Mouse (Mus musculus) midbrain, embryonic 10.5 days (tissue): ENCODE results near the gene Mrps18c. TPM values are rescaled to one million over a fixed set of nuclear protein-coding genes. Genes with fewer than 3 reads are reported as not detected.

Experiments used
- DNase-seq: peaks from one replicate; pipeline ENCODE4 v3.0.0-alpha.2; 2017; ENCODE audit warnings: low spot score
- H3K27ac ChIP-seq: fragments of 300-500 bp; sonication (generic); replicated peaks from 2 replicates; pipeline ENCODE4 v1.5.1; 2016; ENCODE audit warnings: mild to moderate bottlenecking
- H3K27me3 ChIP-seq: fragments of 300-500 bp; sonication (generic); 2 replicates; pipeline ENCODE4 v1.6.1; 2016; ENCODE audit warnings: low read depth, mild to moderate bottlenecking; ENCODE audit not compliant: poor library complexity, severe bottlenecking
- H3K36me3 ChIP-seq: fragments of 300-500 bp; sonication (generic); 2 replicates; pipeline ENCODE4 v1.6.1; 2016; ENCODE audit warnings: mild to moderate bottlenecking, moderate library complexity
- H3K4me1 ChIP-seq: fragments of 300-500 bp; sonication (generic); 2 replicates; pipeline ENCODE4 v1.6.1; 2016
- H3K4me3 ChIP-seq: fragments of 300-500 bp; sonication (generic); 2 replicates; pipeline ENCODE4 v1.5.1; 2016; ENCODE audit warnings: mild to moderate bottlenecking, moderate library complexity
- H3K9me3 ChIP-seq: fragments of 300-500 bp; sonication (generic); replicated peaks from 2 replicates; pipeline ENCODE4 v1.6.1; 2016; ENCODE audit warnings: mild to moderate bottlenecking
- WGBS: fragments of 180-500 bp; shearing (Covaris S2); methylation state at CpG from one replicate; pipeline ENCODE4 v1.1.7; 2016; 5-methylcytosine and 5-hydroxymethylcytosine counted together
- polyA plus RNA-seq: library from polyadenylated mRNA; unstranded; fragments of >200 nt; fragmentation: Nextera tagmentation; extraction: Ambion mirVana; gene quantifications from 2 replicates; pipeline ENCODE4 v1.2.1, GENCODE M21; 2016

Gene Mrps18c
- polyA plus RNA-seq, 1 experiment from 2014 or later: 202 TPM

DNA sequence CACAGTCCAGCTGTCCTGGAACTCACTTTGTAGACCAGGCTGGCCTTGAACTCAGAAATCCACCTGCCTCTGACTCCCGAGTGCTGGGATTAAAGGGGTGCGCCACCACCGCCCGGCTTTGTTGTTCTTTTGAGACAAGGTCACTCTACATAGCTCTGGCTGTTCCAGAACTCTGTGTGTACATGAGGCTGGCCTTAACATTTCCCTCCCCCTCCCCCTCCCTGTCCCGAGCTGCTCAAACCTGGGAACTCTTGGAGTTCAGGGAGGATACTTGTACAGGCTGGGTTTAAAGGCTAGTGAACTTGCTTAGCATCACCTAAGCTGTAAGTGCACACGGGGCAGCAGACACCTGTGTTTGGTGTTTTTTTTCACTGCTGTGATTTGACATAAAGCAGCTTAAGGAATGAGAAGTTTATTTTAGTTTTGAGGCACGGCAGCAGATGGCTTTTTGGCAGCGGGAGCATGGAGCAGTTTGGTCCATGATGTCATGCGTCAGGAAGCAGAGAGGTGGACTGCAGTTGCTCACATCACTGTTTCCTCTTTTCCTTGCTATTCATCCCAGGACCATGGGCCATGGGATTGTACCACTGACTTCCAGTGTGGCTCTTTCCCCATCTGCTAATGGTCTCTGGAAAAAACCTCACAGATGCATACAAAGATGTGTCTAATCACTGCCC lies 37.6 kb downstream of the Mrps18c start:
- 79% methylated on average over 9 of the region's 9 CpGs for WGBS
- Histone ChIP-seq H3K36me3 (no peaks in the 10 kb centered on the region), H3K27me3 (no peaks in the 10 kb centered on the region), H3K4me3 (no peak overlapping the region), H3K4me1 (no peaks in the 10 kb centered on the region), H3K27ac (no peak overlapping the region), H3K9me3 (no peaks in the 10 kb centered on the region)
- DNase-seq: no peak

DNA sequence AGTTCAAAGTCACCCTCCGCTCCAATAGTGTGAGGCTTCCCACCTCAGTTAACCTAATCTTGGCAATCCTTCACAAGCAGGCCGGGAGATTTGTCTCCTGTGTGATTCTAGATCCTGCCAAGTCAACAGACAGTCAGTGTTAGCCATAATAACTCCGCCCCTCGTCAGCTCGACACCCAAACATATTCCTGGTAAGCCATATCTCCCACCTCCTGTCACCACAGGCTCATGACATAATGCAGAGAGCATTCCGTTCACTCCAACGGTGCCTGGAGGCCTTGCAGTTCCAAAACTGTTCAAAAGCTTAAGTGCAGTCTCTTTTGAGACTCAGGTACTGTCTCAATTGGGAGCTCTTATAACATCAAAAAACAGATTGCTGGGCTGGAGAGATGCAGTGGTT lies 39.5 kb downstream of the Mrps18c start:
- no peaks in the 10 kb centered on the region for H3K36me3 ChIP-seq
- H3K27ac ChIP-seq: no peak overlapping the region
- H3K4me1 ChIP-seq: no peaks in the 10 kb centered on the region
- no peak overlapping the region for H3K4me3 ChIP-seq
- 0 out of 2 replicates have a peak, but pooled peaks cover 5% of the 10 kb centered on the region for H3K9me3 ChIP-seq
- DNase-seq: no peak
- WGBS: 93% methylated on average over 7 of the region's 7 CpGs
- H3K27me3 ChIP-seq: no peaks in the 10 kb centered on the region

DNA sequence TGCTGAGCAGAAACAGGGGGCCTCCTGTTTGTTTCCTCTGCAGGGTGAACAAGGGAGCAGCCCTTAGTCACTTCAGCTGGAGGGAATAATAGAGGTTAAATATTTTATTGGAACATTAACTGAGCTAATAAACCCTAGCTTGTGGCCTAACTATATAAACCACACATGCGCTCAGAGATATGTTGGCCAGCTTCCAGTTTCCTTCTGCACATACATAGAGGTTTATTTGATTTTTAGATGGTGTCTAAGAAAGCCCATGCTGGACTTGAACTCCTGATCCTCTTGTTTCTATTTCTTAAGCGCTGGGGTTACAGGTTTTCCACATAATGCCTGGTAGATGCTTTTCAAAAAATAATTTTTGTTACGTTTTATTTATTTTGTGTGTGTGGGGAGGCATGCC lies 46.1 kb downstream of the Mrps18c start:
- no peak overlapping the region for H3K4me3 ChIP-seq
- H3K27me3 ChIP-seq: peaks cover 61% of the 10 kb centered on the region
- H3K4me1 ChIP-seq: peaks cover 23% of the 10 kb centered on the region
- H3K9me3 ChIP-seq: 0 out of 2 replicates have a peak, but pooled peaks cover 5% of the 10 kb centered on the region
- WGBS: 60% methylated on average over 3 of the region's 3 CpGs
- no peak overlapping the region for H3K27ac ChIP-seq
- no peak for DNase-seq
- no peaks in the 10 kb centered on the region for H3K36me3 ChIP-seq

DNA sequence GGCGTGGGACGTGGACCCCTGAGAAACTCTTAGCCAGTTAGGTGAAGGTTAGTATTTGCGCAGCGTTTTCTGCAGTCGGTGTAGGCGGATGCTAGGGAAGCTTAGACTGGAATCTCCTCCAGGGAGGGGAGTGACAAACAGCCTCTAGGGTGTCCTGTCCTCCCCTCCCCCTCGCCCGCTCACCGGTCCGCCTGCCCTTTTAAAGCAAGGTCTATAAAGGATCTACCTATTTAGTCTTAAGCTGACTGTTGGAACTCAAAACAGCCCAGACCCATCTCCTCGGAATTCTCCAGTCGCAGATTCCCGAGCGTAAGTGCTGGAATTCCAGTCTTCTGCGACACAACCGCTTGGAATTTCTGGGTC lies 47.0 kb downstream of the Mrps18c start, which contains the start of gene Gpat3:
TSS of gene Gpat3 (plus strand) at position 229 of the 363 bp plus-strand sequence.
- Histone ChIP-seq H3K9me3 (0 out of 2 replicates have a peak, but pooled peaks cover 5% of the 10 kb centered on the region), H3K27me3 (peaks cover 61% of the 10 kb centered on the region), H3K4me3 (peak within 1 kb of the TSS; percentile 78), H3K27ac (peak within 1 kb of the TSS; percentile 64; the same call in 1 of the 2 replicates), H3K4me1 (peaks cover 23% of the 10 kb centered on the region), H3K36me3 (no peaks in the 10 kb centered on the region)
- peak; percentile 60 for DNase-seq
- WGBS: under 1% methylated on average over 16 of the region's 16 CpGs

DNA sequence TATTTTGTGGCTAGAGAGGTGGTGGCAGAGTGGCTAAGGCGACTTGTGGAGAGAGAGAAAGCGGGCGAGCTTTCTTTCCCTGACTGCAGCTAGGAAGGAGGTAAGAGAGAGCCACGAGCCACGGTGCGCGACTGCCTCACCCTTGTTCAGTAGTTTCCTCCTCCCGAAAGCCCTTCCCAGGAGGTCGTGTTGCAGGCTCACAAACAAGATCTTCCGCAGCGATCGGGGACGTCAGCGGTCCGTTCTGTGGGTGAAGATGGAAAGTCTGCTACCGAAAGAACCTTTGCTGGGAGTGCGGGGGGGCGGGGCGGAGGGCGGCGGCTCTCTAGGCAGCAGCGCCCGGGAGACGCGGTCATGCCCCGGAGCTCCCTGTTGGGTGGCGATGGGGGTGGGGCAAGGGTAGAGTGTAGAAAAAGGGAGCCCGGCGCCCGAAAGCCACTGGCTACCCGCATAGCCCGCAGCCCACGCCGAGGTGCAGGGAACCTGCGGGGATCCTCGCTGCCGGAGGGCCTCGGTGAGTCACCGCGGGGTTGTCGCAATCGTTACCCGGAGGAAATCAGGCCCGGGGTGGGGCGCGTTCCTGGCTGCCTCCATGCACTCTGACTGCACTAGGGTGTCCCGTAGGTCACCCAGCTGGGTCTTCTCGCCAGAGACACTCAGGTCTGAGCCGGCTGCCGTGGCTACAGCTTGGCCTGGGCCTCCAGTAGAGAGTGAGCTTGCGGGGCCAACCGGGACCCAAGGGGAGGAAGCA lies 47.6 kb downstream of the Mrps18c start:
- peak overlapping the region; percentile 64; the same call in 1 of the 2 replicates for H3K27ac ChIP-seq
- H3K4me1 ChIP-seq: peaks cover 23% of the 10 kb centered on the region
- peak overlapping the region; percentile 78 for H3K4me3 ChIP-seq
- no peaks in the 10 kb centered on the region for H3K36me3 ChIP-seq
- H3K9me3 ChIP-seq: 0 out of 2 replicates have a peak, but pooled peaks cover 5% of the 10 kb centered on the region
- peaks cover 61% of the 10 kb centered on the region for H3K27me3 ChIP-seq
- DNase-seq: peak; percentile 66
- WGBS: under 1% methylated on average over 52 of the region's 52 CpGs

DNA sequence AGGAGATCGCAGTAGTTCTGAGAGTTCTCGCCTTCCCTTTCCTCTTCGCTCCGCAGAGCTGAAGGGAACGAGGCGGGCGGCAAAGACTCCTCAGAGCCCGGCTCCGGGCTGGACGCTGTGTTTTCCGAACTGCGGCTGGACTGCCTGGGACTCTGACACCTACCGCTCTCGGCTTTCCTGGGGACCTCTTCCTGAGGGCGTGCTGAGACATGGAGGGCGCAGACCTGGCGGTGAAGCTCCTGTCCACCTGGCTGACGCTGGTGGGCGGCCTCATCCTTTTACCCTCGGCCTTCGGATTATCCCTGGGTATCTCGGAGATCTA lies 48.1 kb downstream of the Mrps18c start:
- Histone ChIP-seq H3K27ac (peak overlapping the region; percentile 64; the same call in 1 of the 2 replicates), H3K36me3 (no peaks in the 10 kb centered on the region), H3K27me3 (peaks cover 61% of the 10 kb centered on the region), H3K4me3 (peak overlapping the region; percentile 78), H3K9me3 (0 out of 2 replicates have a peak, but pooled peaks cover 5% of the 10 kb centered on the region), H3K4me1 (peaks cover 23% of the 10 kb centered on the region)
- no peak for DNase-seq
- 1% methylated on average over 22 of the region's 22 CpGs for WGBS

DNA sequence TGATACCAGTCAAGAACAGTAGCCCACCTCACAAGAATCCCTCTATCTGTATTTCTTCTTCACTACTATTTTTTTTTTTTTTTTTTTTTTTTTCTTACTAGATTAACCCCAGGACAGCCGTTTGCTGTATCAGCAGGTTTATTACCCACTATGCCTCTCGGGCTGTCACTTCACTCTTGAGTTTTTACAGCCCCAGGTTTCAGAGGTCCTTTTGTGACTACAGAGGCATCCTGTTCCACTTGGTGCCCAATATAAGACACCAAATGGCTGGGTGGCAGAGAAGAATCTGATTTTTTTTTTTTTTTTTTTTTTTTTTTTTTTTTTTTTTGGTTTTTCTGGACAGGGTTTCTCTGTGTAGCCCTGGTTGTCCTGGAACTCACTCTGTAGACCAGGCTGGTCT lies 48.7 kb downstream of the Mrps18c start:
- no peaks in the 10 kb centered on the region for H3K36me3 ChIP-seq
- peaks cover 61% of the 10 kb centered on the region for H3K27me3 ChIP-seq
- WGBS: 9% methylated on average over 2 of the region's 2 CpGs
- H3K4me3 ChIP-seq: peak overlapping the region; percentile 78; the same call in 1 of the 2 replicates
- peaks cover 23% of the 10 kb centered on the region for H3K4me1 ChIP-seq
- DNase-seq: no peak
- no peak overlapping the region for H3K27ac ChIP-seq
- H3K9me3 ChIP-seq: 0 out of 2 replicates have a peak, but pooled peaks cover 4% of the 10 kb centered on the region

DNA sequence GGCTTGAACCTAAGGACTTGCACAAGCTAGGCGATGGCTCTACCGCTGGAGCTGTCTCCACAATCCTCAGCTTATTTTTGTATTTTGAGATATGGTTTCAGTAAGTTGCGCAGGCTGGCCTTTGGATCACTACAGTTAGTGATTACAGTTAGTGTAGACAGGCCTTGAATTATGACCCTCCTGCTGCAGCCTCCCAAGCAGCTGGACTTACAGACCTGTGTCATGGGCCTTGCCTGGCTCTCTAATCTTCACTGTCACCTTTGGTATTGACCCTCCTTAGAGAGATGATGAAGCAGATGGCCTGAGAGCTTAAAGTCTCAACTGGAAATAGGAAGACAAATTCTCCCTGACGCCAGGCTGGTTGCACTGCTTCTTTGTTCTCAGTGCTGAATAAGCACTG lies 55.5 kb downstream of the Mrps18c start:
- no peaks in the 10 kb centered on the region for H3K4me1 ChIP-seq
- no peak overlapping the region for H3K4me3 ChIP-seq
- WGBS: 93% methylated on average over 4 of the region's 4 CpGs
- no peak for DNase-seq
- no peak overlapping the region for H3K27ac ChIP-seq
- peaks cover 2% of the 10 kb centered on the region; the same call in 1 of the 2 replicates for H3K27me3 ChIP-seq
- no peaks in the 10 kb centered on the region for H3K36me3 ChIP-seq
- H3K9me3 ChIP-seq: no peaks in the 10 kb centered on the region

Other genes starting within 250 kb of the Mrps18c start
- gene Plac8, start 226.4 kb upstream of the Mrps18c start, polyA plus RNA-seq: 2.5 and 2.7 TPM in 2 replicates
- gene Coq2, start 123.5 kb upstream of the Mrps18c start, polyA plus RNA-seq: 54.9 and 58.2 TPM in 2 replicates
- 1.2 TPM in 2 replicates for gene Hpse, start 78.9 kb upstream of the Mrps18c start, polyA plus RNA-seq
- gene Helq, start within 50 bp of the Mrps18c start, polyA plus RNA-seq: 23.7 and 24.6 TPM in 2 replicates
- 30.5 and 32.3 TPM in 2 replicates for gene Abraxas1, start 22.3 kb downstream of the Mrps18c start, polyA plus RNA-seq
- gene Gpat3, start 47.1 kb downstream of the Mrps18c start, polyA plus RNA-seq: 0.73 and 1.1 TPM in 2 replicates